Mouse (Mus musculus) cerebellum, adult 2 months (tissue): ENCODE results near the gene Aff3.

Experiments used
- CTCF ChIP-seq: fragments of 200-500 bp; IDR thresholded peaks from 2 replicates; pipeline ENCODE4 v1.5.1; 2011; ENCODE audit warnings: low read depth, mild to moderate bottlenecking, control low read depth, low read length, moderate library complexity, borderline replicate concordance; ENCODE audit not compliant: insufficient read depth
- POLR2A ChIP-seq: fragments of 200-500 bp; IDR thresholded peaks from 2 replicates; pipeline ENCODE4 v1.6.1; 2011; ENCODE audit warnings: low read length, control low read depth, borderline replicate concordance; ENCODE audit not compliant: insufficient read depth

DNA sequence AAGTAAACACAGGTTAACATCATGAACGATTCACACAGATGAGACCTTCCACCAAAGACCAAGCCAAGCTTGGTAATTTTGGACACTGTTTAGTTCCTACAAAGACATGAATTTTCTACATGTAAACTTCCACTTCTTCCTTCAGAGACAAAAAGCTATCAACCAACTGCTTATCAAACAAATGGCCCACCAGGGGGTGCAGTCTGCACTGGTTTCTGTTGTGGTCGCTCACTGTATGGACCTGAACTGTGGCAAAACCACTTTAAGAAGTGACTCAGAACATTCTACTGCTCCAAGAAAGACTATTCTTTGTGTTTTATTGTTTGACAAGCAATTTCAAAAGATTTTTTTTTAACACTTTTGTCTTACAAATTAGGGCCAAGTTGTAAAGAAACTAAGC lies 271.8 kb downstream of the Aff3 start:
- TF ChIP-seq CTCF, result peak; percentile 36; the same call in 1 of the 2 replicates
- TF ChIP-seq POLR2A, result no peak
